Mouse (Mus musculus) large intestine, adult 2 months (tissue): ENCODE results near the gene Actn4. TPM values are rescaled to one million over a fixed set of nuclear protein-coding genes. Genes with fewer than 3 reads are reported as not detected.
"Not testable (repeated sequence)": the region's sequence is repeated elsewhere in the genome, so short reads cannot be mapped to it uniquely, and the experiment has no call there.

Experiments
- DNase-seq: peaks from one replicate; pipeline ENCODE4 v3.0.0-alpha.2; 2012; ENCODE audit warnings: low read depth, low spot score
- WGBS: fragments of 180-500 bp; shearing (Covaris S2); methylation state at CpG from one replicate; pipeline ENCODE4 v1.1.7; 2018; 5-methylcytosine and 5-hydroxymethylcytosine counted together
- polyA plus RNA-seq: library from polyadenylated mRNA; depleted of rRNA; stranded (reverse); fragments of >200 nt; gene quantifications from 2 replicates; pipeline ENCODE4 v1.2.3, GENCODE M21; 2012

The Actn4 gene
- polyA plus RNA-seq, 1 experiment: 542 TPM

DNA sequence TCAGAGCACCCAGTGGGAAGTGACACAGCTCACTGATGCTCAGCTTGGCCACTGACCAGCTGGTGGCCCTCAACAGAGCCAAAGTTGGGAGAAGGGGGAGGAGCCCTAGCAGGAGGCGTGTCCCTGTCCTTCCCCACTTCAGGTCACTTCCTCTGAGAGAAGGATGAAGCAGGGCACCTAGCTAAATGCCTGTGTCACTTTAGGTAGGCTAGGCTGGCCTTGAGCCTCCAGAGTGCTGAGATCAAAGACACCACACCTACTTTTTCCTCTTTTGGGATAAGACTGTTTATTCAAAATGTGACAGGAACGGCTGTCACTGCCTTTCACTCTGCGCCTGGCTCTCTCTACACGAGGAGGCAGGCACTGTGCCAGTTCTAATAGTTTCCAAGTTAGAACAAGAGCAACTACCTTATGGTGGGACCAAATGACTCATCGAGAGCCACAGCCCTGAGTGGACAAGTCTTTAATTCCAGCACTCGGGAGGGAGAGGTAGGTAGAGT lies 9.7 kb upstream of the Actn4 start:
- 21% methylated on average over 6 of the region's 6 CpGs for WGBS
- DNase-seq: no peak

DNA sequence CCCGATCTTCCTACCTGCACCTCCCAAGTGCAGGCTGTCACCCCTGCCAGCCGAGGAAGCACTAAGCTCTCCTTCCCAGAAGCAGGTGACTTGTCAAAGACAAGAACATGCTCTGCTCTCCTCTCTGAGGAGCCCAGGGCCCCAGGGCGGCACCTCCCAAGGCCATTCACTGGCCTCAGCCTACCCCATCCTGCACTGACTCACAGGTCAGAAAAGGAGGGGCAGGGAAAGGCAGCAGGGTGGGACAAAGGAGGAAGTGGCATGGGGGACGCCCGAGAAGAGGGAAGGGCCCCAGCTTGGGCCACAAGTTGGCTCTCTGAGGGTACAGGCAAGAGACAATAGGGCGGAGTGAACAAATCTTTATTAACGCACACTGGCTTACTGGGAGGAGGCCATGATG lies 8.9 kb upstream of the Actn4 start:
- DNase-seq: no peak
- WGBS: 43% methylated on average over 7 of the region's 7 CpGs

DNA sequence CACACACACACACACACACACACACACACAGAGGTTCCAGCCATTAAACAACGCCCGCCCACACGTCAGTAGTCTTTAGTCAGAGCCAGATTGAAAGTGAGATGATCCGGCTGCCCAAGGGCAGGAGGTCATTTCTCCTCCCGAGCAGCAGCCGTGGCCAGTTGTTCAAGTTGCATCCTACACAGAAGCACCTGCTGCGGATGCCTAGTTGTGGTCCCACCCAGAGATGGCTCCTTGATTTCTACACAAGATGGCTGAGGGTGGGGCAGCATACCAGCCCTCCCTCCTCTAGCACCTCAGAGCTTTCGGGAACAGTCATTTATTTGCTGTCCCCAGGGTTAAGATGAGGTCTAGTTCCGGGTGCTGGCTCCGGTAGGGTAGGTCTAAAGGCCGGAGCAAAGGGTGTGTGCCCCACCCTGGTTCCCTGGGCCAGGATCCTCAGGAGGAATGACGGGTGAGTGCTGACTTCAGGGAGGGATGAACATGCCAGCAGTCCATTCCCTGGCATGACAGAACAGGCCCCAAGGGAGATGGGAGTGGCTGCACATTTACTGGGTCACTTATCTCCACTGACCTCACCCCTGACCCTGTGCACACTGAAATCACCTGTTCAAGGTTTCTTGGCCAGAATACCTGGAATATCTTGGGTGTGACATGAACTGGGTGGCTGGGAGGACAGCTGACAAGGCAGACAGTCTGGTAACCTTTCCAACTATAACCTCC lies 7.7 kb upstream of the Actn4 start:
- 13% methylated on average over 12 of the region's 12 CpGs for WGBS

DNA sequence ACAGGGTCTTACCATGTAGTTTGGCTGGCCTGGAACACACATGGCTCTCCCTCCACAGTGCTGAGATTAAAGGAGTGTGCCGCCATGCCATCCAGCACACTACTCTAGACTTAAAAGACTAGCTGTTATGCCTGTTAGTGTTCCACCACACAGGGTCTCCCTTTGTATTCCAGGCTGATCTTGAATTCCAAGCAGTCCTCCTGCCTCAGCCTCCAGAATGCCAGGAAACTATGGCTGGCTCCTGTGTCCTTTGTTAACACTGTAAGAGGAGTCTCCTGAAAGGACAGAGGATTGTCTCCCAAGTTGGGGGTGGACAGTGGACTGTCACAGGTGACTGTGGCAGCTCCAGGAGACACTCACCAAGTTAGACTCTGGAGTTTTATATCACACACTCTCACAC lies 7.1 kb upstream of the Actn4 start:
- WGBS: 94% methylated on average over 1 of the region's 1 CpGs

More for the DNA sequence above, 7.7 kb upstream of the Actn4 start:
- DNase-seq: peak; percentile 90

DNA sequence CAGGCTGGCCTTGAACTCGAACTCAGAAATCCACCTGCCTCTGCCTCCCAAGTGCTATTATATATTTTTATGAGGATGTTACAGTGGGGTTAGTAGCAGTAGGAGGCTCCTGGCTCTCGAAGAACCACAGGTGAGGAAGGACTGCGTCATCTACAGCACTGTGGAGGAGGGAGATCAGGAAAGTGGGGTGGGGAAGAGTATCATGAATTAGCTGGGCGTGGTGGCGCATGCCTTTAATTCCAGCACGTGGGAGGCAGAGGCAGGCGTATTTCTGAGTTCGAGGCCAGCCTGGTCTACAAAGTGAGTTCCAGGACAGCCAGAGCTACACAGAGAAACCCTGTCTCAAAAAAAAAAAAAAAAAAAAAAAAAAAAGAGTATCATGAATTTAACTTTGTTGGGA lies 6.0 kb upstream of the Actn4 start:
- not testable (repeated sequence) for DNase-seq
- WGBS: 73% methylated on average over 8 of the region's 8 CpGs

More for the DNA sequence above, 7.1 kb upstream of the Actn4 start:
- no peak for DNase-seq

DNA sequence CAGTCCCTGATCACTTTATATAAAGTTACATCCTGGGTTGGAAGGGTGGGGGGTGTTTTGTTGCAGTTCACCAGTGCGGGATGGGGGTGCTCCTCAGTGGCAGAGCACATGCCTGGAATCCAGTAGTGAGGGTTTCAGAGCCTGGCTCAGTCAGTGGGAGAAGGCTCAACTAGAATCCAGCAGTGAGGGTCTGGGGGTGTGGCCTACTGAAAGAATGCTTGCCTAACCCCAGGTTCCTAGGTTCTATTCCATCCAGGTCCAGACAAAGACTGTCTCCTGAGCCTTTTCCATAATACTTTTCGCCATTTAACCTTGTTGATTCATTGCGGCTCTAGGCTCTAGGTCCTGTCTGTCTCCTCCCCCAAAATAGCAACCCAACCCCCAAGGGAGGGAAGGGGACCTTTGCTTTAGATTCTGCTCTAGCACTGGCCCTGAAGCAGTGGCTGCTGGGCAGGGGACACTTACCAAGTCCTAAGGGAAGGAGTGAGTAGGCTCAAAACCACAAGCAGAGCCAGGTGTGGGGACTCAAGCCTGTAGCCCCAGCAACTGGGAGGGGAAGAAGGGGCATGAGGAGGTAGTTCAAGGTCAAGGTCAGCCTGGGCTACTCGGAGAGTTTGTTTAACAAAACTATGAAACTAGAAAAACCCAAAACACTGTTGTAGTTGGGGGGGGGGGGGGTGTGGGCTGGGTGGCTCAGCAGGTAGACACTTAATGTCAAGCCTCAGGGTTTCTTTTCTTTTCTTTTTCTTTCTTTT lies 4.8 kb upstream of the Actn4 start:
- no peak for DNase-seq
- 75% methylated on average over 4 of the region's 4 CpGs for WGBS

DNA sequence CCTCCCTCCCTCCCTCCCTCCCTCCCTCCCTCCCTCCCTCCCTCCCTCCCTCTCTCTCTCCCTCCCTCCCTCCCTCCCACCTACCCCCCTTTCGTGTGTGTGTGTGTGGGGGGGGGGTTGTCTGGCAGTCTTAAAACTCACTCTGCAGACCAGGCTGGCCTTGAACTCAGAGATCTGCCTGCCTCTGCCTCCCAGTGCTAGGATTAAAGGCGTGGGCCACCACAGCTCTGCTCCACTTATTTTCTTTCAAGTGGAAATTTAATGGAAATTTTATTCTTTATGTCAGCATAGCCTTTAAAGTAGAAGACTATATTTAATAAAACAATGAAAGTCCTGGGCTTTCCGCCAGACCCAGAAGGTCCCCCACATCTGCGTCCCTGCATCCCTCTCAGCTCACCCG lies 4.0 kb upstream of the Actn4 start:
- 74% methylated on average over 4 of the region's 5 CpGs for WGBS
- no peak for DNase-seq

DNA sequence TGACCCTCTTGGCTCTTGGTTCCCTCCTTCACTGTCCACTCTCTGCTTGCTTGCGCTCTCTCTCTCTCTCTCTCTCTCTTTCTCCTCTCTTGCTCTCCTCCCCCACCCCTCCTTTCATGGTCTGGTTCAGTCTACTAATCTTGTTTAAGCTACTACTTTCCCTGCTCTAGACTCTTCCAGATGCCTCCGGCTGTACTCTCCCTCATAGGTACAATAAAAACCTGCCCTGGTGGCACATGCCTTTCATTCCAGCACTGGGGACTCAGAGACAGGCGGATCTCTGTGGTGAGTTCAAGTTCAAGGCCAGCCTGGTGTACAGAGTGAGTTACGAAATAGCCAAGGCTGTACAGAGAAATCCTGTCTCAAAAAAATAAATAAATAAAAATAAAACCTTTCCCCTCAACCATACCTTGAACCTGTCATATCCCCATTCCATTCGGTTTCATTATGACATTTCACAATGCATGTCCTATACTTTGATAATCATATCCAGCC lies 3.3 kb upstream of the Actn4 start:
- no peak for DNase-seq
- 60% methylated on average over 5 of the region's 5 CpGs for WGBS

DNA sequence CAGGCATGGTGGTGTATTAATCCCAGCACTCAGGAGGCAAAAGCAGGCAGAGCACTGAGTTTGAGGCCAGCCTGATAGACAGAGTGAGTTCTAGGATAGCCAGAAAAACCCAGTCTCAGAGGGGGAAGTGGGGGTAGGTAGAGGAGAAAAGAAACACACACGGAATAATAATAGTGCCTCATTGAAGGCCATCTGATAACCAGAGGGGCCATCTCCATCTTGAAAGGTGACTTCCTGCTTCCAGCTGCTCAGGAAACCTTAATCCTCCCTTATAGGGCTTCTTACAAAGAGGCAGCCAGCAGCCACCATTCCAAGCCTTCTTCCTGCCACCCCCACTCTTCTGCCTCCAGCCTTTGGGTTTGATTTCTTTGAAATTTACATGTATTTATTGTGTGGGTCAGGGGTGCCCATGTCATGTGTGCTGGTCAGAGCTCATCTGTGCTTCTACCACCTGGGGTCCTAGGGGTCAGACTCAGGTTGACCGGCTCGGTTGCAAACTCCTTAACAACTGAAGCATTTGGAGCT lies 1.3 kb upstream of the Actn4 start:
- WGBS: 91% methylated on average over 3 of the region's 3 CpGs
- DNase-seq: no peak

DNA sequence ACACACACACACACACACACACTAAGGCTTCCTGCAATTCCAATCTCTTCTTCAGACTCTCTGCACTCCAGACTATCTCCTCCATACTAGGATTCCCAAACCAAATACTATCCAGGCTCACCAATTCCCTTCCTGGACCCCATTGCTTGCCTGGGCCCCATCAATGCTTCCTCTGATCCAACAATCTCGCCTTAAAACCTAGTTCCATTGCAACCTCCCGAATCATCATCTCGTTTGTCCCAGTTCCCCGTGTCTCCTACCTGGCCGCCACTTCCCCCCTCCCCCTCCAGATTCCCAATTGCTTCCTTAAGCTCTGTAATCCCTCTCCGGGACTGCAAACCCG lies 585 bp downstream of the Actn4 start:
- WGBS: under 1% methylated on average over 7 of the region's 7 CpGs
- DNase-seq: no peak

DNA sequence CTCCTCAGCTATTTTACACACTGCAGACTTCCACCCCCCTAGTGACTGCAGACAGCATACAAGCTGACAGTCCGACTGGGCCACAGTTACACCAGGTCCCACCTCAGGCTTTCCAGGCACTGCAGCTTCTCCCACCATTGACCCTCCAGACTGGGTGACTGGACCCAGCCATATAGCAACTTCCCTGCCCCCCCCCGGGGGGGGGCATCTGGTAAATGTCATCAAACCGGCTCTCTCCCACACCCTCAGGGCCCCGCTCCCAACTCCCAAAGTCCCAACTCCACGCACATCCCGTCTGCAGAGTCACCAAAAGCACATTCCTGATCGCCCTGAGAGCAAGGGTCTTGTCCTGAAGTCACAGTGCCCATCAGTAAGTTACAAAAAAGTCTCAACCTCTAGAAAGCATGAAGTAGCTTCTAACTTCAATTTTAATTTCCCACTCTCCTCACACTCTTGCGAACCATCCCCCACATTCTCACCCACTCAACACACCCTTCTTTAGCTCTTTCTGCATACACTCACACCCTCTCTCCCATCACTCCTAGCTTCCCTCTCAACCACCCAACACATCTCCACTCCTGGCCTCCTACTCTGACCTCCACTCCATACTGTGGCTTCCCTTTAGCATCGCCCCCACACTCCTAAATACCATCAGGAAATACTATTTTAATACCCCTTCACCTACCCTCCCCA lies 1.6 kb downstream of the Actn4 start:
- no peak for DNase-seq
- 3% methylated on average over 9 of the region's 9 CpGs for WGBS

DNA sequence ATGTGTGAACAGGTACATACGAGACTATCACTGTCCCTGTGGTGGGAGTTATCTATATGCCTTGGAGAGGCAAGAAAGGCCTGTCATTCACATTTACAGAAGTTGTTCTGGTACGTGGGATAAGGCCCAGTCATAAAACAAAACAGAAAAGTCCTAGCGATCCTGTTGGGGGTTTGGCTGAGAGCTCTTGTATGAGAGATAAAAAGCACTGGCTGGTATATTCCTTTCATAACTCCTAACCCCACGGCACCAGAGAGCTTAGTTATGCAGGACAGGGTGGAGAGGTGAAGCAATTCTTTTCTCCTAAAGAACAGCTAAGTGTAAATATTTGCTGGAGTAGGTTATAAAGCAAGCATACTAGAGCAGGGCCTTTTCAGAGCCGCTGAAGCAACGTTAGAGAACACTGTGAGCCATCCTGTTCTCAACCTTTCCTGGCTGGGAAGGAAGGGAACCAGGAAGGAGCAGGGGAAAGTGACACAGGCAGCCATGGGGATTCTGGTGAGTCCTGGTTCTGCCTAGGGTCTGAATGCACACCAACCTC lies 2.6 kb downstream of the Actn4 start:
- 7% methylated on average over 6 of the region's 6 CpGs for WGBS
- peak; percentile 62 for DNase-seq

DNA sequence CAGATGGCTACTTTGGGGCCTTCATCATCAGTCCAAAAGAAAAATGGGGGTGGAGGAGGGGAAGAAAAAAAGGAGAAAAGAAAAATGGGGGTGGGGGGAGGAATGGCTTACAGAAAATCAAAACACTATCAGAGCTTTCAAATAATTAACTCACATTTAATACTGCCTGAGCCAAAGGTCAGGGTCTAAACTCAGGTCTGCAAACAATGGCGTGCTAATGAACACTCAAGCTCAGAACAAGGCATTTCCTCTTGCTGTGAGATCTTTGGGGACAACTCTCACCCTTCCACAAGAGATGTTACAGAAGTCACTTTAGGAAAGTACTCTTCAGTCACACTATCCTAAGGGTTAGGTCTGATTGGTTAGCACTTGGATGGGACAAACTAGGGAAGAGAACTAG lies 3.4 kb downstream of the Actn4 start:
- WGBS: 14% methylated on average over 1 of the region's 1 CpGs
- DNase-seq: no peak

DNA sequence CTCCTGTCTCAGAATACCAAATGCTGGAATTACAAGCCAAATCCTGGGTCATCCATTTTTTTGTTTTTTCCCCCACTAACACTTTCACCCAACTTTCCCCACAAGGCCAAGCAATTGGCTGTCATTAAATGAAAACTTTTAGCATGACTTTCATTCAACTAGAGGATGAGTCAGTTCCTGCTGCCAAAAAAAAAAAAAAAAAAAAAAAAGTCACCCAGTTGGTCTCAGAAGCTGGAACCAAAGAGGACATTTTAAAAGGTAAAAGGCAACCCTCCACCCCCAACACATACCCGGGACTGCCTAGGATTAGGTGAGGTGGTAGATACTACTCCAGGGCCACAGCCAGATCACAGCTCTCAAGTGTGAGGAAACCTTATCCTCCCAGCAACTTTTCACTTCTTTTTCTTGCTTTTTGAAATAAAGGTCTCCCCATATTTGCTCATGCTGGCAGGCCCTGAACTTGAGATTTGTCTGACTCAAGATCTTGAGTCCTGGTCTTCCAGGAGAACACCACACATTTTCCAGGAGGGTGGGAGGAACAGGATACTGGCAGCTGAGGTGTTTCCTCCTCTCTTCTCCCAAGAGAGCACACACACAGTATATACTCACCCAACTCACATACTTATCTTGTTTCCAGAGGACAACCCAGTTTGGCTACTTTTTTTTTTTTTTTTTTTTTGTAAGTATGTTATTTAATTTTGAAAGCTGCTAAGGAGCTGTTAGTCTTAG lies 4.0 kb downstream of the Actn4 start:
- DNase-seq: no peak
- WGBS: 15% methylated on average over 1 of the region's 1 CpGs

DNA sequence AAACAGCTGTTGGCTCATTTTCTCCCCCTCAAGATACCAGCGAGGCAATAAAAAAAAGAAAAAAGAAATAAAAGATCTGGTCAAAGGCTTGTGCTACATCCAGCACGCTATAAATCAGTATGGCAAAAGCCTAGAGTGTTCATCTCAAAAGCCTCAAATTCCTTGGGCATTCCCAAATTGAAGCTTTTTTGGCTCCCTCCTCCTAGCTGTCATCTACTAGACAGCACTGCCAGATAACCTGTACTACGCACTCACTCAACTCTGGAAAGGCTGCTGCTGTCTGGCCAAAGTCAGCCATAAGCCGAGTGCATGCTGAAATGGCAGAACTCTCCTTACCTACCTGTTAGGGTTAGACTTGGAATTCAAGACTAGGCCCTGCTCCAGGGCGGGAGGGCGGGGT lies 4.9 kb downstream of the Actn4 start:
- 38% methylated on average over 6 of the region's 6 CpGs for WGBS
- DNase-seq: no peak

DNA sequence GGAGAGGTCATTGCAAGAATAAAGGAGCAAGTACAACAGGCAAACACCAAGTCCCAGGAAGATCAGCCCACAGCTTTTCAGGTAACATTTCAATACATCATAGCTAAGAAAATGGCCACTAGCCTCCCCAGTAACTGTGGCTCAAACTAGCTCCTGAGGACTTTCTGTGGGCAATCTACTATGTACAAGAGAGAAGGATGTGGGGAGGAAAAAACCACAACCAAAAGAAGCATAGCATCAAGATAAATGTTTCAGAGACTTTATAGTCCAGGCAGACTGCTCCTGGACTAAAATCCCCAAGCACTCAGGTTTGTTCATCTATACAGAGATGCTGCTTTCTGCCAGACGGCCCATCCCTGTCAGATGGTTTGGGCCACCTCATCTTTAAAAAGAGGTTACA lies 5.9 kb downstream of the Actn4 start:
- DNase-seq: no peak
- WGBS: 74% methylated on average over 1 of the region's 1 CpGs

DNA sequence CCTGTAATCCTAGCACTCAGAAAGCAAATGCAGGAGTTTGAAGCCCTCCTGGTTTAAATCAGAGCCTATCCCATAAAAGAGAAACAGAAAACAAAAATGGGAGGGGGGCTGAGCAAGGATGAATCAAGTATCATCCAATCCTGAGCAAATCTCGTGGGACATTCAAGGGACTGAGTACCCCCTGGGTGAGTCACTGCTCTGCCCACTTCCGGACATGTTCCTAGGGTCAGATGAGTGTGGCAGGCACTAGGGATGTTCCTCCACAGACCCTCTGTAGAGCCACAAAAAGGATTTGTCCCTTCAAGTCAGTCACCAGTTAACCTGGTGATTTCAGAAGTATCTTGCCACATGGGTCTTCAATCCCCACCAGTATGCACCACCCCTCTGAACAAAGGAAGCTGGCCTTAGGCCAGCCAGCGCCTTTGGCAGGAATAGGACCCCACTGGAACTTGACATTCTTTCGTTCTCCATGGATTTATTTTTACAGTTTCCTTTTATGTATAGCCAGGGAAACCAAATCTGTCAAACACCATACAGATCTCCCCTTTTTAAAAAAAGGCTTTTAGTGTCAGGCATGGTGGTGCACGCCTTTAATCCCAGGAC lies 6.7 kb downstream of the Actn4 start:
- DNase-seq: no peak
- WGBS: 50% methylated on average over 5 of the region's 5 CpGs

DNA sequence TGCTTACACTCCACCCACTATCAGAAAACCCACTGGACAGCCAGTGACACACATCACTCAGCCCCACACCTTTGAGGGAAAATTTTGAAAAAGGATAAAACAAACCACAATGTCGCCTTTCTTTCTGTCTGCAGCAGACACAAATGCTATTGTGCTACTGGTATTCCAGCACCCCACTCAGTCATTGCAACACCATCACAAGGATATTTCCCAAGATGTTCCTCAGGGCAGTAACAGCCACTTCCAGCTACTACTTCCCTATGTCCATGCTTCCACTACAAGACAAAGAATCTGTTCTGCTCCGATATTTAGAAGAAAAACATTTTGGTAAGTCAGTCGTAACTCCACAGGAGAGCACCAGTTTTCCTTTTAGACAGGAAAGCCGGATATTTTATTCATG lies 7.4 kb downstream of the Actn4 start:
- WGBS: 67% methylated on average over 4 of the region's 4 CpGs
- no peak for DNase-seq
